Mouse (Mus musculus): Measurements from ENCODE around the gene Slc2a1.

DNA sequence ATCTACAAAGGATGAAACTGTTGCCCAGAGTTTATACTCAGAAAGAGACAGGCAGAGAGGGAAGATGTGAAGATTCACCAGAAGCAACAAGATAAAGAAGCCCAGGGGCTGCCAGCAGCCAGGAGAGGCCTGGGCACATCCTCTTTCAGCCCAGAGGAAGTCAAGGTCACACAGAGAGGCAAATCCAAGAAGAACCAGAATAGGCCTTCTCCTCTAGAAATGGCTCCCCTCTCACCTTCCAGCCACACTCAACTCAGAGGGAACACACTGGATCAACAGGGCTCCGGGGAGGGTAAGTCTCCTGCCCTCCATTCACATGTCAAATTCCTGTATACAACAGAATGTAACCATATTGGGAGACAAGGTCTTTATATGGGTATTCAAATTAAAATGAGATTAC is 38.3 kb upstream of the Slc2a1 start:
- TF ChIP-seq HCFC1 (IDR thresholded peaks at IDR 0.05; ENCODE audit: borderline replicate concordance, insufficient read depth, low read length) (no peak), CHD2 (IDR thresholded peaks at IDR 0.05; ENCODE audit: low read depth, low read length) (no peak), ZC3H11A (IDR thresholded peaks at IDR 0.05; ENCODE audit: borderline replicate concordance, low read depth, low read length) (no peak), MAFK (IDR thresholded peaks at IDR 0.05; ENCODE audit: insufficient read depth, low read depth, low read length) (no peak)
